ENCODE assay signal across 30 mouse cellular contexts in genomic region chr1:59313154-59313940, GRCm38 (mm10). TPM values are rescaled to one million over a fixed set of nuclear protein-coding genes. Genes with fewer than 3 reads are reported as not detected.
DNase-seq lines count a peak whose midpoint lies in the region; ATAC-seq lines count a peak whose summit lies in the region.
"Had no signal": no experiment of that assay in that cellular context is flagged by ENCODE, and none has a peak within 500 bp of the region (broad histone marks: within the 10 kb centered on the region; RNA-seq: fewer than 3 reads in every experiment).

No protein-coding gene starts in this region.

- H3K4me2 ChIP-seq in hindbrain, embryonic 16.5 days (ENCODE audit: low read length), result no peak overlapping the region
- H3K4me2 ChIP-seq in hindbrain, embryonic 14.5 days (replicated peaks), result no peak overlapping the region
- no peak overlapping the region for H3K4me2 ChIP-seq in midbrain, embryonic 16.5 days (ENCODE audit: low read length)
- no peak overlapping the region for H3K4me2 ChIP-seq in kidney, embryonic 14.5 days (replicated peaks; ENCODE audit: low read depth, low read length)
- H3K4me2 ChIP-seq: forebrain, embryonic 12.5 days; heart, embryonic 11.5 days; limb, embryonic 12.5 days; liver, embryonic 15.5 days; lung, embryonic 15.5 days; midbrain, embryonic 13.5 days; neural tube, embryonic 15.5 days had no signal

- 0 out of 2 replicates have a peak overlapping the region, but pooled peaks have one; percentile 6 for H3K27ac ChIP-seq in hindbrain, embryonic 16.5 days (ENCODE audit: low read depth, low read length)
- no peak overlapping the region for H3K27ac ChIP-seq in hindbrain, embryonic 14.5 days
- peak overlapping the region; percentile 52; the same call in 1 of the 2 replicates for H3K27ac ChIP-seq in midbrain, embryonic 16.5 days (ENCODE audit: low read length)
- H3K27ac ChIP-seq in midbrain, embryonic 10.5 days (replicated peaks), result no peak overlapping the region
- no peak overlapping the region for H3K27ac ChIP-seq in kidney, embryonic 14.5 days (ENCODE audit: low read depth, low read length)
- H3K27ac ChIP-seq: forebrain, embryonic 12.5 days; left cerebral cortex, adult 2 months; limb, embryonic 12.5 days; liver, embryonic 15.5 days; lung, embryonic 15.5 days; neural tube, embryonic 15.5 days had no signal

- H3K4me3 ChIP-seq in hindbrain, embryonic 16.5 days (ENCODE audit: low read length), result no peak overlapping the region
- H3K4me3 ChIP-seq in hindbrain, embryonic 14.5 days (replicated peaks; ENCODE audit: low read length), result no peak overlapping the region
- H3K4me3 ChIP-seq in midbrain, embryonic 16.5 days (ENCODE audit: low read depth, low read length), result no peak overlapping the region
- no peak overlapping the region for H3K4me3 ChIP-seq in midbrain, embryonic 10.5 days
- H3K4me3 ChIP-seq in kidney, embryonic 14.5 days (ENCODE audit: low read length), result no peak overlapping the region
- H3K4me3 ChIP-seq: erythroblast, embryonic 14.5 days; forebrain, embryonic 12.5 days; left cerebral cortex, adult 2 months; limb, embryonic 12.5 days; liver, embryonic 15.5 days; lung, embryonic 15.5 days; midbrain, embryonic 13.5 days; neural tube, embryonic 15.5 days had no signal

- peaks cover 25% of the 10 kb centered on the region for H3K4me1 ChIP-seq in hindbrain, embryonic 16.5 days (ENCODE audit: control insufficient read depth, insufficient read depth, low read depth, low read length)
- H3K4me1 ChIP-seq in hindbrain, embryonic 14.5 days (replicated peaks; ENCODE audit: control insufficient read depth, insufficient read depth, low read length), result peaks cover 32% of the 10 kb centered on the region
- peaks cover 37% of the 10 kb centered on the region for H3K4me1 ChIP-seq in midbrain, embryonic 16.5 days (ENCODE audit: control insufficient read depth, insufficient read depth, low read length)
- peaks cover 53% of the 10 kb centered on the region for H3K4me1 ChIP-seq in midbrain, embryonic 10.5 days
- H3K4me1 ChIP-seq in kidney, embryonic 14.5 days (ENCODE audit: control insufficient read depth, insufficient read depth, low read length), result peaks cover 19% of the 10 kb centered on the region

- ATAC-seq in hindbrain, embryonic 16.5 days, result no peak
- ATAC-seq in hindbrain, embryonic 14.5 days (ENCODE audit: low FRiP score), result no peak
- no peak for ATAC-seq in midbrain, embryonic 16.5 days
- no peak for ATAC-seq in kidney, embryonic 14.5 days (ENCODE audit: low FRiP score, low TSS enrichment)
- ATAC-seq: CD4-positive, CD25-positive, alpha-beta regulatory T cell, adult 4 months; intestine, postnatal 0 days; midbrain, embryonic 13.5 days had no signal

- H3K9ac ChIP-seq in hindbrain, embryonic 16.5 days (ENCODE audit: low read depth, low read length), result no peak overlapping the region
- no peak overlapping the region for H3K9ac ChIP-seq in hindbrain, embryonic 14.5 days
- no peak overlapping the region for H3K9ac ChIP-seq in midbrain, embryonic 16.5 days (ENCODE audit: low read depth, low read length)
- H3K9ac ChIP-seq in kidney, embryonic 14.5 days (ENCODE audit: low read depth, low read length), result no peak overlapping the region
- H3K9ac ChIP-seq: forebrain, embryonic 12.5 days; limb, embryonic 12.5 days; liver, embryonic 15.5 days; lung, embryonic 15.5 days; midbrain, embryonic 13.5 days; neural tube, embryonic 15.5 days had no signal

- H3K27me3 ChIP-seq in hindbrain, embryonic 16.5 days (replicated peaks; ENCODE audit: control insufficient read depth, insufficient read depth, low read length), result no peaks in the 10 kb centered on the region
- no peaks in the 10 kb centered on the region for H3K27me3 ChIP-seq in hindbrain, embryonic 14.5 days (ENCODE audit: control insufficient read depth, insufficient read depth, low read length)
- no peaks in the 10 kb centered on the region; the same call in 1 of the 2 replicates for H3K27me3 ChIP-seq in midbrain, embryonic 16.5 days (ENCODE audit: control insufficient read depth, insufficient read depth, low read depth, low read length)
- peaks cover 77% of the 10 kb centered on the region for H3K27me3 ChIP-seq in midbrain, embryonic 10.5 days (ENCODE audit: low read depth, poor library complexity, severe bottlenecking)
- no peaks in the 10 kb centered on the region for H3K27me3 ChIP-seq in kidney, embryonic 14.5 days (ENCODE audit: control insufficient read depth, insufficient read depth, low read length)
- H3K27me3 ChIP-seq: limb, embryonic 12.5 days; liver, embryonic 15.5 days; lung, embryonic 15.5 days; neural tube, embryonic 15.5 days had no signal

- H3K9me3 ChIP-seq in hindbrain, embryonic 16.5 days (ENCODE audit: control insufficient read depth, low read length), result no peaks in the 10 kb centered on the region
- no peaks in the 10 kb centered on the region for H3K9me3 ChIP-seq in hindbrain, embryonic 14.5 days (ENCODE audit: control insufficient read depth, low read length)
- no peaks in the 10 kb centered on the region for H3K9me3 ChIP-seq in midbrain, embryonic 16.5 days (replicated peaks; ENCODE audit: control insufficient read depth, low read length, poor library complexity, severe bottlenecking)
- no peaks in the 10 kb centered on the region for H3K9me3 ChIP-seq in midbrain, embryonic 10.5 days (replicated peaks)
- no peaks in the 10 kb centered on the region for H3K9me3 ChIP-seq in kidney, embryonic 14.5 days (ENCODE audit: control insufficient read depth, low read length)
- H3K9me3 ChIP-seq: forebrain, embryonic 12.5 days; limb, embryonic 12.5 days; liver, embryonic 15.5 days; lung, embryonic 15.5 days; midbrain, embryonic 13.5 days; neural tube, embryonic 15.5 days had no signal

- no peaks in the 10 kb centered on the region for H3K36me3 ChIP-seq in hindbrain, embryonic 16.5 days (ENCODE audit: control insufficient read depth, insufficient read depth, low read length)
- H3K36me3 ChIP-seq in hindbrain, embryonic 14.5 days (replicated peaks; ENCODE audit: control insufficient read depth, insufficient read depth), result no peaks in the 10 kb centered on the region
- H3K36me3 ChIP-seq in midbrain, embryonic 16.5 days (ENCODE audit: control insufficient read depth, insufficient read depth, low read length), result no peaks in the 10 kb centered on the region
- H3K36me3 ChIP-seq in midbrain, embryonic 10.5 days, result no peaks in the 10 kb centered on the region
- H3K36me3 ChIP-seq in kidney, embryonic 14.5 days (ENCODE audit: control insufficient read depth, insufficient read depth, low read length), result no peaks in the 10 kb centered on the region
- H3K36me3 ChIP-seq: forebrain, embryonic 12.5 days; limb, embryonic 12.5 days; liver, embryonic 15.5 days; lung, embryonic 15.5 days; midbrain, embryonic 13.5 days; neural tube, embryonic 15.5 days had no signal

- WGBS in hindbrain, embryonic 16.5 days, result 82% methylated on average over 8 of the region's 8 CpGs
- WGBS in hindbrain, embryonic 14.5 days, result 78% methylated on average over 8 of the region's 8 CpGs
- 80% methylated on average over 8 of the region's 8 CpGs for WGBS in midbrain, embryonic 16.5 days
- WGBS in midbrain, embryonic 10.5 days, result 83% methylated on average over 8 of the region's 8 CpGs
- 69% methylated on average over 8 of the region's 8 CpGs for WGBS in kidney, embryonic 14.5 days

- peak; percentile 62 for DNase-seq in cerebellum, adult 9-10 months
- DNase-seq in cerebellum, postnatal 4 days (ENCODE audit: low spot score in 2 of 2), result no peak
- no peak for DNase-seq in hindbrain, embryonic 14.5 days (ENCODE audit: low spot score)
- no peak for DNase-seq in midbrain, embryonic 10.5 days (ENCODE audit: low spot score)
- DNase-seq: adrenal gland, postnatal 36 days; gastrocnemius, postnatal 25 days; heart, adult 18-20 months; heart, postnatal 4 days; kidney, adult 9 months; kidney, postnatal 14 days; retina, postnatal 1 day; right cerebral cortex, postnatal 14 days; thymus, postnatal 4 days had no signal

RNA-seq across cellular contexts. Expression of gene Cdk15, which starts 56.6 kb away (rescaled TPM):
- 1.4 and 2.0 TPM in 2 replicates for polyA plus RNA-seq in hindbrain, embryonic 16.5 days (2015; fragmentation: Nextera tagmentation; extraction: Ambion mirVana)
- 0.82 and 0.88 TPM in 2 replicates for polyA plus RNA-seq in hindbrain, embryonic 14.5 days (2014; fragmentation: Nextera tagmentation; extraction: Ambion mirVana)
- 1.5 and 2.2 TPM in 2 replicates for polyA plus RNA-seq in midbrain, embryonic 16.5 days (2015; fragmentation: Nextera tagmentation; extraction: Ambion mirVana)
- polyA plus RNA-seq in midbrain, embryonic 10.5 days (2016; fragmentation: Nextera tagmentation; extraction: Ambion mirVana), result 0.77 and 0.82 TPM in 2 replicates
- 0.53 and 0.93 TPM in 2 replicates for polyA plus RNA-seq in kidney, embryonic 14.5 days (2014; fragmentation: Nextera tagmentation; extraction: Ambion mirVana)
- polyA plus RNA-seq: CD4-positive, CD25-positive, alpha-beta regulatory T cell, adult 4 months; erythroblast, embryonic 14.5 days; intestine, postnatal 0 days; limb, embryonic 12.5 days; liver, adult 2 months; liver, embryonic 15.5 days; lung, embryonic 15.5 days; small intestine, adult 2 months; stomach, embryonic 14.5 days had no signal

Comparison
In these comparisons a context has a peak if more than half of its experiments do, and no peak if none do; other contexts are left out.
1. H3K27ac ChIP-seq: peak in hindbrain, embryonic 16.5 days (single experiment) and midbrain, embryonic 16.5 days (single experiment); none in hindbrain, embryonic 14.5 days (single experiment), midbrain, embryonic 10.5 days (single experiment) and kidney, embryonic 14.5 days (single experiment).